Mouse (Mus musculus): ENCODE measurements around the gene Nrxn2. TPM values are rescaled to one million over a fixed set of nuclear protein-coding genes. Genes with fewer than 3 reads are reported as not detected.

Gene Nrxn2
- total RNA-seq, 2 experiments from 2014 or later: 1.1 to 1.3 TPM

GRCm38 (mm10) chr19:6416124-6416770 lies 2.3 kb upstream of the Nrxn2 start:
- no peak for DNase-seq (ENCODE audit: low spot score)

- no peak for DNase-seq (ENCODE audit: low spot score)
Observed at GRCm38 (mm10) chr19:6416894-6417761, 1.4 kb upstream of the Nrxn2 start.

- DNase-seq (ENCODE audit: low spot score): no peak
Observed at GRCm38 (mm10) chr19:6418984-6419692, 607 bp downstream of the Nrxn2 start.

- DNase-seq (ENCODE audit: low spot score): no peak
Observed at GRCm38 (mm10) chr19:6419805-6420310, 1.3 kb downstream of the Nrxn2 start.

GRCm38 (mm10) chr19:6420481-6421210 lies 2.1 kb downstream of the Nrxn2 start:
- no peak for DNase-seq (ENCODE audit: low spot score)

- DNase-seq (ENCODE audit: low spot score): no peak
Observed at GRCm38 (mm10) chr19:6421211-6421590, 2.7 kb downstream of the Nrxn2 start.

- no peak for DNase-seq (ENCODE audit: low spot score)
Observed at GRCm38 (mm10) chr19:6422014-6422413, 3.5 kb downstream of the Nrxn2 start.

- no peak for DNase-seq (ENCODE audit: low spot score)
Observed at GRCm38 (mm10) chr19:6423241-6423640, 4.7 kb downstream of the Nrxn2 start.

- no peak for DNase-seq (ENCODE audit: low spot score)
Observed at GRCm38 (mm10) chr19:6424137-6424881, 5.8 kb downstream of the Nrxn2 start.

- DNase-seq (ENCODE audit: low spot score): no peak
Observed at GRCm38 (mm10) chr19:6425595-6425994, 7.1 kb downstream of the Nrxn2 start.

GRCm38 (mm10) chr19:6426703-6427500 lies 8.4 kb downstream of the Nrxn2 start:
- DNase-seq (ENCODE audit: low spot score): no peak

GRCm38 (mm10) chr19:6427653-6428434 lies 9.3 kb downstream of the Nrxn2 start:
- no peak for DNase-seq (ENCODE audit: low spot score)

- DNase-seq (ENCODE audit: low spot score): no peak
Observed at GRCm38 (mm10) chr19:6428501-6429200, 10.1 kb downstream of the Nrxn2 start.

- no peak for DNase-seq (ENCODE audit: low spot score)
Observed at GRCm38 (mm10) chr19:6443016-6443415, 24.5 kb downstream of the Nrxn2 start.

GRCm38 (mm10) chr19:6445761-6446423 lies 27.4 kb downstream of the Nrxn2 start:
- no peak for DNase-seq (ENCODE audit: low spot score)

GRCm38 (mm10) chr19:6446736-6447437 lies 28.4 kb downstream of the Nrxn2 start:
- DNase-seq (ENCODE audit: low spot score): no peak

- DNase-seq (ENCODE audit: low spot score): no peak
Observed at GRCm38 (mm10) chr19:6448752-6449151, 30.2 kb downstream of the Nrxn2 start.
